Mouse (Mus musculus): ENCODE results near the gene Cntn5. TPM values are rescaled to one million over a fixed set of nuclear protein-coding genes. Genes with fewer than 3 reads are reported as not detected.

Cntn5 gene
- polyA plus RNA-seq, 1 experiment from 2014 or later = 0.08 TPM

- Histone ChIP-seq H3K27me3 (ENCODE audit: insufficient read depth, poor library complexity, severe bottlenecking) (no peaks in the 10 kb centered on the region), H3K36me3 (no peaks in the 10 kb centered on the region), H3K9me3 (no peaks in the 10 kb centered on the region), H3K27ac (no peak overlapping the region), H3K4me3 (no peak overlapping the region), H3K4me1 (no peaks in the 10 kb centered on the region)
- no peak for DNase-seq (ENCODE audit: low spot score)
- 88% methylated on average over 4 of the region's 4 CpGs for WGBS
These were observed 433.0 kb downstream of the Cntn5 start for GRCm38 (mm10) chr9:10471484-10472125.

- no peaks in the 10 kb centered on the region for H3K4me1 ChIP-seq
- no peak overlapping the region for H3K4me3 ChIP-seq
- no peaks in the 10 kb centered on the region for H3K27me3 ChIP-seq (ENCODE audit: insufficient read depth, poor library complexity, severe bottlenecking)
- H3K27ac ChIP-seq = no peak overlapping the region
- no peak for DNase-seq (ENCODE audit: low spot score)
- H3K9me3 ChIP-seq = 0 out of 2 replicates have a peak, but pooled peaks cover 2% of the 10 kb centered on the region
- no peaks in the 10 kb centered on the region for H3K36me3 ChIP-seq
These were observed 439.8 kb downstream of the Cntn5 start for GRCm38 (mm10) chr9:10464758-10465157.

DNA sequence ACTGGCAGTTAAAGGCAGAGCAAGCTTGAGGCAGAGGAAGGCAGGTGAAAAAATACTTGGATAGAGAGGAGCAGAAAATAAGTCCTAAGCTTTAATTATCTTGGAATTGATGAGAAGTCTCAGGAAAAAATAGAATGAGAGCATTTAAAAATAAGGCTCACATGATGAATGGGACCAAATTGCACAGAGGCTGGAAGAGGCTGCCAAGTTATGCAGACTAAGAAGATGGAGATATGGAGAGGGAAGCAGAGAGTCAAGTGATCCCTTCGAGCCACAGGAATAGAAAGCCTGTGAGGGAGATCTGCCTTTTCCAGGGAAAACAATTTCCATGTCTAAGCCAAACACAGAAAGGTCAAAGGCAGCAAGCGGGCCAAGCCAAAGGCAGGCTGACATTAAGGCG is 446.7 kb downstream of the Cntn5 start:
- Histone ChIP-seq H3K27me3 (ENCODE audit: insufficient read depth, poor library complexity, severe bottlenecking) (no peaks in the 10 kb centered on the region), H3K27ac (no peak overlapping the region), H3K9me3 (no peaks in the 10 kb centered on the region), H3K36me3 (no peaks in the 10 kb centered on the region), H3K4me1 (no peaks in the 10 kb centered on the region), H3K4me3 (no peak overlapping the region)
- 57% methylated on average over 3 of the region's 3 CpGs for WGBS
- DNase-seq (ENCODE audit: low spot score) = no peak

GRCm38 (mm10) chr9:10448987-10449563 is 455.5 kb downstream of the Cntn5 start:
- WGBS = 83% methylated on average over 3 of the region's 3 CpGs
- DNase-seq (ENCODE audit: low spot score) = no peak
- H3K36me3 ChIP-seq = no peaks in the 10 kb centered on the region
- H3K4me1 ChIP-seq = no peaks in the 10 kb centered on the region
- H3K9me3 ChIP-seq = no peaks in the 10 kb centered on the region
- H3K27me3 ChIP-seq (ENCODE audit: insufficient read depth, poor library complexity, severe bottlenecking) = no peaks in the 10 kb centered on the region
- no peak overlapping the region for H3K4me3 ChIP-seq
- no peak overlapping the region for H3K27ac ChIP-seq

DNA sequence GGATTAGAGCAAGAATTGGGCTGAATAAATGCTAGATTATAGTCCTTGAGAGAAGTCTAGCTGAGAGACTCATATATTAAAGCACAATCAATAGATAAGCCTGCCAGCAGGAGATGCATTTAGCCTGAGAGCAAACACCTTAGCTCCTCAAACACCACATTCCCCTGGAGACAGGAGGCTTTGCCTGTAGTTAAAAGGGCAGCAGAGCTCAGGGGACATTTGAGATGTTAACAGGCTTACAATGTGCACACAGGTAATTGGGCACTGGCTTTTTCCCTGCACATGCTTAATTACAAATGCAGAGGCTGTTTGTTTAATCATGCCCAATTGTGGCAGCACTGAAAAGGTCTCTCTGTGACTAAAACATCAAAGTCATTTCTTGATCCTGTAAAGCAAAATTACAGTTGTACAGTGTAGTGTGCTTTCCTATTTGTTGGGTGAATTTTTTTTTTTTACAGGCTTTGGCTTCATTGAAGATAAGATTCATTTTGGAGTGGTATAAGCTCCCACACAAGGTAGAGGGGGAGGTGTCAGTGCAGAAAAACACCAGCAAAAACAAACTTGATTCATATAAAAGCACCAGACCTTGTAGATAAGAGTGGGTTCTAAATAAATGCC is 457.2 kb downstream of the Cntn5 start:
- DNase-seq (ENCODE audit: low spot score) = no peak
- Histone ChIP-seq H3K27ac (no peak overlapping the region), H3K4me3 (no peak overlapping the region), H3K36me3 (no peaks in the 10 kb centered on the region), H3K27me3 (ENCODE audit: insufficient read depth, poor library complexity, severe bottlenecking) (no peaks in the 10 kb centered on the region), H3K9me3 (no peaks in the 10 kb centered on the region), H3K4me1 (no peaks in the 10 kb centered on the region)

- DNase-seq (ENCODE audit: low spot score) = no peak
- Histone ChIP-seq H3K27ac (no peak overlapping the region), H3K4me3 (no peak overlapping the region), H3K36me3 (no peaks in the 10 kb centered on the region), H3K4me1 (no peaks in the 10 kb centered on the region), H3K27me3 (ENCODE audit: insufficient read depth, poor library complexity, severe bottlenecking) (no peaks in the 10 kb centered on the region), H3K9me3 (no peaks in the 10 kb centered on the region)
These were observed 492.5 kb downstream of the Cntn5 start for GRCm38 (mm10) chr9:10412075-10412474.

DNA sequence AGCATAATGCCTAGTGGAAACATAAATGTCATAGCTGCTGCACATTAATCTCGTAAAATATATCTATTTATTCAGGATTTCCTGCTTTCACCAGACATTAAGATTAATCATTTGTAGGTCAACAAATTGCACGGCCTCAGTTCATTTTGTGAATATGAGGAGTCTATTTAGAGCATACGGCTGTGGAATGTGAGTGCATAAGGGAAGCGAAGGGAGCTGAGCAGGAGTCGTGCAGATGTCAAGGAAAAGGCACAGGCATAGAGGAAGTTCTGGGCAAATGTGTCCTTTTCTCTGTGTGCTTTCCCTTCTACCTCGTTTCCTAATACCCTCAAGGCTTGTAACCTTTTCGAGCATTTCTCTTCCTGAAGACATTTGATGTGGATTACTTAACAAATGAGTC is 504.5 kb downstream of the Cntn5 start:
- Histone ChIP-seq H3K36me3 (no peaks in the 10 kb centered on the region), H3K4me1 (no peaks in the 10 kb centered on the region), H3K27ac (no peak overlapping the region), H3K9me3 (no peaks in the 10 kb centered on the region), H3K27me3 (ENCODE audit: insufficient read depth, poor library complexity, severe bottlenecking) (no peaks in the 10 kb centered on the region), H3K4me3 (no peak overlapping the region)
- no peak for DNase-seq (ENCODE audit: low spot score)
- 71% methylated on average over 7 of the region's 7 CpGs for WGBS

DNA sequence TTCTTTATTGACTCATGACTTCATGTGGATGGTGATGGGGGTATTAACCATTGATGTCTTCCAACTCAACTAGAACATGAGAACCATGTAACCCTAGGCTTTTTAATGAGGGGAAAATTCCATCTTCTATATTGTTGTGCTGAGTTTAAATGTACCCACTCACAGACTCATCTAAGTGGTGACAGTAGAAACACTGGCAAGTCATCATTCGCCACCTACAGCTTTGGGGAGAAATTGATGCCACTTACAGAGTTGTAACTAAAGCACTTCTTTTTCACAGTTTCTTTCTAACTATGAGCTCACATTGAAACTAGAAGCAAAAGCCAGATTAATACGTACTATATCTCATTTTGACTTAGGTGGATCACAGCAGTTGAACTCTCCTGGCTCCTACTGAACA is 514.7 kb downstream of the Cntn5 start:
- Histone ChIP-seq H3K4me3 (no peak overlapping the region), H3K36me3 (no peaks in the 10 kb centered on the region), H3K9me3 (no peaks in the 10 kb centered on the region), H3K27ac (no peak overlapping the region), H3K27me3 (ENCODE audit: insufficient read depth, poor library complexity, severe bottlenecking) (no peaks in the 10 kb centered on the region), H3K4me1 (no peaks in the 10 kb centered on the region)
- no peak for DNase-seq (ENCODE audit: low spot score)
- WGBS = 82% methylated on average over 2 of the region's 2 CpGs

GRCm38 (mm10) chr9:10384455-10384854 is 520.1 kb downstream of the Cntn5 start:
- Histone ChIP-seq H3K4me1 (no peaks in the 10 kb centered on the region), H3K27me3 (ENCODE audit: insufficient read depth, poor library complexity, severe bottlenecking) (no peaks in the 10 kb centered on the region), H3K9me3 (no peaks in the 10 kb centered on the region), H3K4me3 (no peak overlapping the region), H3K27ac (no peak overlapping the region), H3K36me3 (no peaks in the 10 kb centered on the region)
- DNase-seq (ENCODE audit: low spot score) = no peak
- 56% methylated on average over 1 of the region's 1 CpGs for WGBS

GRCm38 (mm10) chr9:10383140-10383539 is 521.4 kb downstream of the Cntn5 start:
- Histone ChIP-seq H3K4me1 (no peaks in the 10 kb centered on the region), H3K27me3 (ENCODE audit: insufficient read depth, poor library complexity, severe bottlenecking) (no peaks in the 10 kb centered on the region), H3K9me3 (no peaks in the 10 kb centered on the region), H3K27ac (no peak overlapping the region), H3K4me3 (no peak overlapping the region), H3K36me3 (no peaks in the 10 kb centered on the region)
- no peak for DNase-seq (ENCODE audit: low spot score)

DNA sequence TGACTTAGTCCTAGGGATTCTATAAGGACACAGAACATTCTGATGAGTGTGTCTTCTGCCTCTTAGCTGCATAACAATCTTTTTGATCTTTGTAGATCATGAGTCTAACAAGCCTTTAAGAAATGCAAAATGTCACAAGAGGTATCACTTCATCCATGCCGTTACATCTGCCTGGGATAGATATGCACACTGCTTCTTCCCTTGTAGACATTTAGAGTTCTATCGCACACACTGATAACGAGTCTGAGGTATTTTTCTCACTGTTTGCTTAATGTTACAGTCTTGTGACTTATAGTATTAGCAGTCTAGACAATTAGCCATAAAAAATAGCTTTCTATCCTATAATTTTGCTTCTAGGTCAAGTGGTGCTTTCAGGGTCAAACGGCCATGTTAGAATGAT is 522.9 kb downstream of the Cntn5 start:
- no peak for DNase-seq (ENCODE audit: low spot score)
- no peak overlapping the region for H3K4me3 ChIP-seq
- 85% methylated on average over 4 of the region's 4 CpGs for WGBS

GRCm38 (mm10) chr9:10376261-10376660 is 528.3 kb downstream of the Cntn5 start:
- Histone ChIP-seq H3K36me3 (no peaks in the 10 kb centered on the region), H3K27me3 (ENCODE audit: insufficient read depth, poor library complexity, severe bottlenecking) (no peaks in the 10 kb centered on the region), H3K9me3 (0 out of 2 replicates have a peak, but pooled peaks cover 6% of the 10 kb centered on the region), H3K4me1 (no peaks in the 10 kb centered on the region), H3K4me3 (no peak overlapping the region), H3K27ac (no peak overlapping the region)
- DNase-seq (ENCODE audit: low spot score) = no peak

More for the DNA sequence above, 522.9 kb downstream of the Cntn5 start:
- Histone ChIP-seq H3K27me3 (ENCODE audit: insufficient read depth, poor library complexity, severe bottlenecking) (no peaks in the 10 kb centered on the region), H3K36me3 (no peaks in the 10 kb centered on the region), H3K9me3 (no peaks in the 10 kb centered on the region), H3K4me1 (no peaks in the 10 kb centered on the region), H3K27ac (no peak overlapping the region)

GRCm38 (mm10) chr9:10368971-10369370 is 535.6 kb downstream of the Cntn5 start:
- no peak overlapping the region for H3K4me3 ChIP-seq
- WGBS = 69% methylated on average over 5 of the region's 5 CpGs
- no peaks in the 10 kb centered on the region for H3K36me3 ChIP-seq
- H3K9me3 ChIP-seq = no peaks in the 10 kb centered on the region
- no peaks in the 10 kb centered on the region for H3K4me1 ChIP-seq
- no peak for DNase-seq (ENCODE audit: low spot score)
- no peak overlapping the region for H3K27ac ChIP-seq
- H3K27me3 ChIP-seq (ENCODE audit: insufficient read depth, poor library complexity, severe bottlenecking) = no peaks in the 10 kb centered on the region

- Histone ChIP-seq H3K36me3 (no peaks in the 10 kb centered on the region), H3K27me3 (ENCODE audit: insufficient read depth, poor library complexity, severe bottlenecking) (no peaks in the 10 kb centered on the region), H3K4me1 (no peaks in the 10 kb centered on the region), H3K9me3 (no peaks in the 10 kb centered on the region), H3K27ac (no peak overlapping the region), H3K4me3 (no peak overlapping the region)
- DNase-seq (ENCODE audit: low spot score) = no peak
- WGBS = 53% methylated on average over 1 of the region's 1 CpGs
These were observed 536.2 kb downstream of the Cntn5 start for GRCm38 (mm10) chr9:10368410-10368809.
